In the genomic region with DNA sequence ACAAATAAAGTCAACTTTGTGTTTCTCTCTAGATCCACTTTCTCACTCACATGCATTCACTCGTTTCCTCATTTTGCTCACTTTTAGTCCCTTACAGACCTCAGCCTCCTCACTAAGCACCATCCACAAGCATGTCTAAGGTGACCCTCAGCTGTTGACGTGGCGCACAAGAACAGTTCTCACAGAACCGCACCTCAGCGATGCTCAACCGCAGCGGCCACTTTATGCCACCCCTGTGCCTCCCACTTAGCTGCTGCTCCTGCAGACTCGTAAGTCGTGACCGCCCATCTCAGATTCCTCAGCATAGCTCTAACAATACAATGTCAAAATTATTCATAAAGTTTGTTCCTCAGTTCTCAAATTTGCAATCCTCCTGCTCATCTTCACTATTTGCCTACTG, we compare ENCODE assay signal across 26 mouse cellular contexts. TPM values are rescaled to one million over a fixed set of nuclear protein-coding genes. Genes with fewer than 3 reads are reported as not detected.
A peak's percentile ranks its signal among the peaks of the same experiment; 100 is the strongest.
DNase-seq lines count a peak whose midpoint lies in the region; ATAC-seq and TF ChIP-seq lines count a peak whose summit lies in the region.
"Had no signal": no experiment of that assay in that cellular context is flagged by ENCODE, and none has a peak within 500 bp of the region (broad histone marks: within the 10 kb centered on the region; RNA-seq: fewer than 3 reads in every experiment).

No protein-coding gene starts in this region.

- TF ChIP-seq EP300 in lung, postnatal 0 days (IDR thresholded peaks at IDR 0.05) = no peak

- H3K4me1 ChIP-seq in heart, embryonic 12.5 days (replicated peaks) = 0 out of 2 replicates have a peak, but pooled peaks cover 4% of the 10 kb centered on the region
- H3K4me1 ChIP-seq in lung, postnatal 0 days (ENCODE audit: insufficient read depth, low read depth, low read length) = no peaks in the 10 kb centered on the region
- H3K4me1 ChIP-seq in embryonic facial prominence, embryonic 10.5 days = no peaks in the 10 kb centered on the region
- H3K4me1 ChIP-seq: forebrain, embryonic 10.5 days; forebrain, embryonic 13.5 days; hindbrain, embryonic 10.5 days; hindbrain, embryonic 13.5 days; intestine, embryonic 15.5 days had no signal

- H3K9me3 ChIP-seq in heart, embryonic 12.5 days (replicated peaks) = no peaks in the 10 kb centered on the region
- H3K9me3 ChIP-seq in lung, postnatal 0 days (ENCODE audit: low read length) = no peaks in the 10 kb centered on the region
- H3K9me3 ChIP-seq in embryonic facial prominence, embryonic 10.5 days = no peaks in the 10 kb centered on the region
- H3K9me3 ChIP-seq: forebrain, embryonic 10.5 days; forebrain, embryonic 13.5 days; heart, embryonic 15.5 days; hindbrain, embryonic 10.5 days; hindbrain, embryonic 13.5 days; intestine, embryonic 15.5 days had no signal

- DNase-seq in heart, adult 11 months = peak; percentile 78
- peak; percentile 56 to 57 for DNase-seq in B cell, adult 2 months
- no peak for DNase-seq in lung, postnatal 0 days (ENCODE audit: low spot score)
- no peak for DNase-seq in embryonic facial prominence, embryonic 10.5 days (ENCODE audit: low spot score)
- no peak for DNase-seq in embryo, embryonic 9.5 days (ENCODE audit: extremely low spot score)
- DNase-seq: adrenal gland, postnatal 10 days; adrenal gland, postnatal 36 days; cerebellum, adult 11 months; cerebellum, adult 2 months; cerebellum, adult 9-11 months; cerebellum, postnatal 25 days; gastrocnemius, postnatal 14 days; heart, postnatal 10 days; heart, postnatal 36 days had no signal

- no peak overlapping the region for H3K4me2 ChIP-seq in heart, embryonic 12.5 days
- no peak overlapping the region for H3K4me2 ChIP-seq in lung, postnatal 0 days (replicated peaks; ENCODE audit: low read depth, low read length)
- H3K4me2 ChIP-seq: forebrain, embryonic 13.5 days; heart, embryonic 11.5 days; heart, embryonic 15.5 days; hindbrain, embryonic 13.5 days; intestine, embryonic 15.5 days had no signal

- no peaks in the 10 kb centered on the region for H3K27me3 ChIP-seq in heart, embryonic 12.5 days (replicated peaks)
- H3K27me3 ChIP-seq in lung, postnatal 0 days (replicated peaks; ENCODE audit: insufficient read depth, low read length) = no peaks in the 10 kb centered on the region
- no peaks in the 10 kb centered on the region for H3K27me3 ChIP-seq in embryonic facial prominence, embryonic 10.5 days (replicated peaks; ENCODE audit: low read depth, poor library complexity, severe bottlenecking)
- H3K27me3 ChIP-seq: forebrain, embryonic 13.5 days; heart, embryonic 15.5 days; hindbrain, embryonic 13.5 days; intestine, embryonic 15.5 days had no signal

- WGBS in heart, embryonic 12.5 days = 90% methylated on average over 10 of the region's 10 CpGs
- WGBS in lung, postnatal 0 days = 87% methylated on average over 10 of the region's 10 CpGs
- 92% methylated on average over 10 of the region's 10 CpGs for WGBS in embryonic facial prominence, embryonic 10.5 days

- peaks cover 15% of the 10 kb centered on the region for H3K36me3 ChIP-seq in heart, embryonic 12.5 days
- H3K36me3 ChIP-seq in lung, postnatal 0 days (ENCODE audit: insufficient read depth, low read length) = no peaks in the 10 kb centered on the region
- peaks cover 78% of the 10 kb centered on the region for H3K36me3 ChIP-seq in embryonic facial prominence, embryonic 10.5 days (replicated peaks)
- H3K36me3 ChIP-seq: intestine, embryonic 15.5 days had no signal

- no peak overlapping the region for H3K9ac ChIP-seq in heart, embryonic 12.5 days
- no peak overlapping the region for H3K9ac ChIP-seq in lung, postnatal 0 days (replicated peaks; ENCODE audit: low read depth)
- H3K9ac ChIP-seq: forebrain, embryonic 13.5 days; heart, embryonic 15.5 days; hindbrain, embryonic 13.5 days; intestine, embryonic 15.5 days had no signal

- no peak for TF ChIP-seq CTCF in lung, postnatal 0 days (IDR thresholded peaks at IDR 0.05)

- no peak overlapping the region for H3K27ac ChIP-seq in heart, embryonic 12.5 days (ENCODE audit: poor library complexity, severe bottlenecking)
- no peak overlapping the region for H3K27ac ChIP-seq in lung, postnatal 0 days (ENCODE audit: low read length)
- no peak overlapping the region for H3K27ac ChIP-seq in embryonic facial prominence, embryonic 10.5 days (replicated peaks)
- H3K27ac ChIP-seq: forebrain, embryonic 10.5 days; forebrain, embryonic 13.5 days; heart, embryonic 15.5 days; hindbrain, embryonic 10.5 days; hindbrain, embryonic 13.5 days; intestine, embryonic 15.5 days had no signal

- no peak for ATAC-seq in heart, embryonic 12.5 days (ENCODE audit: insufficient number of reproducible peaks, low FRiP score)
- ATAC-seq in megakaryocyte, adult 5-6 weeks (ENCODE audit: poor library complexity, severe bottlenecking) = peak; percentile 24; the same call in 1 of the 2 replicates
- ATAC-seq in lung, postnatal 0 days = no peak
- ATAC-seq: activated CD4-positive, CD25-positive, alpha-beta regulatory T cell, adult 4 months; forebrain, embryonic 13.5 days; forebrain, embryonic 16.5 days; hindbrain, embryonic 16.5 days; intestine, embryonic 15.5 days had no signal

- no peak overlapping the region for H3K4me3 ChIP-seq in heart, embryonic 12.5 days
- no peak overlapping the region for H3K4me3 ChIP-seq in lung, postnatal 0 days (ENCODE audit: low read depth, low read length)
- H3K4me3 ChIP-seq in embryonic facial prominence, embryonic 10.5 days = no peak overlapping the region
- H3K4me3 ChIP-seq: forebrain, embryonic 10.5 days; forebrain, embryonic 13.5 days; heart, embryonic 15.5 days; hindbrain, embryonic 10.5 days; hindbrain, embryonic 13.5 days; intestine, embryonic 15.5 days had no signal

RNA-seq across cellular contexts. Expression of a gene that starts 23.4 kb away (rescaled TPM):
- polyA plus RNA-seq in heart, embryonic 12.5 days (2016; fragmentation: Nextera tagmentation; extraction: Ambion mirVana) = 18.8 and 19.3 TPM in 2 replicates
- total RNA-seq in megakaryocyte, adult 5-6 weeks (2015) = 1.5 and 4.0 TPM in 2 replicates
- 5.4 and 5.9 TPM in 2 replicates for total RNA-seq in megakaryocyte, adult 5-6 weeks (2017)
- 7.6 and 9.1 TPM in 2 replicates for polyA plus RNA-seq in lung, postnatal 0 days (2015; fragmentation: Nextera tagmentation; extraction: Ambion mirVana)
- 53.6 and 56.9 TPM in 2 replicates for polyA plus RNA-seq in embryonic facial prominence, embryonic 10.5 days (2016; fragmentation: Nextera tagmentation; extraction: Ambion mirVana)

RNA-seq across cellular contexts. Expression of a gene that starts 30.8 kb away (rescaled TPM):
- polyA plus RNA-seq in heart, embryonic 12.5 days (2016; fragmentation: Nextera tagmentation; extraction: Ambion mirVana) = 19.2 and 19.9 TPM in 2 replicates
- total RNA-seq in megakaryocyte, adult 5-6 weeks (2015) = 21.0 and 25.9 TPM in 2 replicates
- total RNA-seq in megakaryocyte, adult 5-6 weeks (2017) = 29.4 and 31.4 TPM in 2 replicates
- polyA plus RNA-seq in lung, postnatal 0 days (2015; fragmentation: Nextera tagmentation; extraction: Ambion mirVana) = 5.9 and 9.2 TPM in 2 replicates
- polyA plus RNA-seq in embryonic facial prominence, embryonic 10.5 days (2016; fragmentation: Nextera tagmentation; extraction: Ambion mirVana) = 59.8 and 62.4 TPM in 2 replicates

Comparison
In these comparisons a context has a peak if more than half of its experiments do, and no peak if none do; other contexts are left out.
1. DNase-seq: peak in heart, adult 11 months (single experiment) and B cell, adult 2 months (2 of 2); none in lung, postnatal 0 days (single experiment), embryonic facial prominence, embryonic 10.5 days (single experiment) and embryo, embryonic 9.5 days (single experiment).